Mouse (Mus musculus): ENCODE data around the gene Nanos1. TPM values are rescaled to one million over a fixed set of nuclear protein-coding genes. Genes with fewer than 3 reads are reported as not detected.

The Nanos1 gene
- polyA plus RNA-seq (2015; fragmentation: Illumina TruSeq; extraction: RNeasy Lipid Tissue Mini Kit (QIAGEN cat#74804); ENCODE audit: insufficient read depth, low replicate concordance): 3.8 TPM

DNA sequence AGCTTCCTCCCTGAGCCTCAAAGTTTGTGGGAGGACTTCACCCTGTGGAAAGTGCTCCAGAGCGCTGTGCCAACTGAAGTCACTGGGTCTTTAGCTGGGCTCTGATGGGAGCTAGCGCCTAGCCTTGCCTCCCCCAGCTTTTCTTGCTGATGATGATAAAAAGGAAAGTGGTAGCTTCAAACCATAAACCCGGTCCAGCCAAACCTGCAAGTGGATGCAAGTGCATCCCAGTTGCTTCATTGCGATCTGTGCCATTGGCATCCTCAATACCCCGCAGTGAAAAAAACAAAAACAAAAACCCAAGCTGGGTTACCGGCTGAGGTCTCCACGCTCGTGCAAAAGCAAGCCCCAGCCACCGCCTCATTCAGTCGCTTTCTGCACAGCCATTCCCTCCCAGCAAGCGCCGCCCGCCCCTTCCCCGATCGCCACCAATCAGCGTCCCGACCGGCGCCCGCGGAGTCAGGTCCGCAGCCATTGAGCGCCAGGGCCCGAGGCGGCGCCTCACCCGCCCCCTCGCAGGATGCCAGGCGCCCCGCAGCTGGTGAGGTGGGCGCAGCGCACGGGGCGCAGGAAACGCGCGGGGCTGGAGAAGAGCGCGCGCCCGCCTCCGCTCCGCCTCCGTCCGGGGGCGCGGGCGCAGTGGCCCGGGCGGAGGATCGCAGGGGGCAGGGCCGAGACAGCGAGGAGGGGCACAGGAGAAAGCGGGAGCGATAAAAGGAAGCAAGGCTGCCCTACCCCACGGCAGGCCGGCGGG, at the start of gene Nanos1:
TSS of gene Nanos1 (plus strand) at position 550 of the 754 bp plus-strand sequence.

GRCm38 (mm10) chr19:60790551-60791161, 34.9 kb downstream of the Nanos1 start, which contains the start of gene Eif3a:
Gene Eif3a, minus strand, starts transcription at chr19:60790658.

Other genes with a start within 250 kb of the Nanos1 start
- gene Cacul1, start 175.0 kb upstream of the Nanos1 start, polyA plus RNA-seq (2015; fragmentation: Illumina TruSeq; extraction: RNeasy Lipid Tissue Mini Kit (QIAGEN cat#74804); ENCODE audit: insufficient read depth, low replicate concordance): 43.7 TPM
- 227 TPM for gene Eif3a, start 34.7 kb downstream of the Nanos1 start, polyA plus RNA-seq (2015; fragmentation: Illumina TruSeq; extraction: RNeasy Lipid Tissue Mini Kit (QIAGEN cat#74804); ENCODE audit: insufficient read depth, low replicate concordance)
- gene Fam45a, start 55.6 kb downstream of the Nanos1 start, polyA plus RNA-seq (2015; fragmentation: Illumina TruSeq; extraction: RNeasy Lipid Tissue Mini Kit (QIAGEN cat#74804); ENCODE audit: insufficient read depth, low replicate concordance): 49.2 TPM
- 10.1 TPM for gene Sfxn4, start 105.5 kb downstream of the Nanos1 start, polyA plus RNA-seq (2015; fragmentation: Illumina TruSeq; extraction: RNeasy Lipid Tissue Mini Kit (QIAGEN cat#74804); ENCODE audit: insufficient read depth, low replicate concordance)
- 103 TPM for gene Prdx3, start 118.6 kb downstream of the Nanos1 start, polyA plus RNA-seq (2015; fragmentation: Illumina TruSeq; extraction: RNeasy Lipid Tissue Mini Kit (QIAGEN cat#74804); ENCODE audit: insufficient read depth, low replicate concordance)
- gene Grk5, start 133.8 kb downstream of the Nanos1 start, polyA plus RNA-seq (2015; fragmentation: Illumina TruSeq; extraction: RNeasy Lipid Tissue Mini Kit (QIAGEN cat#74804); ENCODE audit: insufficient read depth, low replicate concordance): 19.7 TPM

Data from spleen, adult 10 weeks (tissue).